Mouse (Mus musculus): Measurements from ENCODE around the gene Gpd1. TPM values are rescaled to one million over a fixed set of nuclear protein-coding genes. Genes with fewer than 3 reads are reported as not detected.

Gpd1 gene
- polyA plus RNA-seq (2012; rRNA removed): 3.4 and 4.5 TPM in 2 replicates

DNA sequence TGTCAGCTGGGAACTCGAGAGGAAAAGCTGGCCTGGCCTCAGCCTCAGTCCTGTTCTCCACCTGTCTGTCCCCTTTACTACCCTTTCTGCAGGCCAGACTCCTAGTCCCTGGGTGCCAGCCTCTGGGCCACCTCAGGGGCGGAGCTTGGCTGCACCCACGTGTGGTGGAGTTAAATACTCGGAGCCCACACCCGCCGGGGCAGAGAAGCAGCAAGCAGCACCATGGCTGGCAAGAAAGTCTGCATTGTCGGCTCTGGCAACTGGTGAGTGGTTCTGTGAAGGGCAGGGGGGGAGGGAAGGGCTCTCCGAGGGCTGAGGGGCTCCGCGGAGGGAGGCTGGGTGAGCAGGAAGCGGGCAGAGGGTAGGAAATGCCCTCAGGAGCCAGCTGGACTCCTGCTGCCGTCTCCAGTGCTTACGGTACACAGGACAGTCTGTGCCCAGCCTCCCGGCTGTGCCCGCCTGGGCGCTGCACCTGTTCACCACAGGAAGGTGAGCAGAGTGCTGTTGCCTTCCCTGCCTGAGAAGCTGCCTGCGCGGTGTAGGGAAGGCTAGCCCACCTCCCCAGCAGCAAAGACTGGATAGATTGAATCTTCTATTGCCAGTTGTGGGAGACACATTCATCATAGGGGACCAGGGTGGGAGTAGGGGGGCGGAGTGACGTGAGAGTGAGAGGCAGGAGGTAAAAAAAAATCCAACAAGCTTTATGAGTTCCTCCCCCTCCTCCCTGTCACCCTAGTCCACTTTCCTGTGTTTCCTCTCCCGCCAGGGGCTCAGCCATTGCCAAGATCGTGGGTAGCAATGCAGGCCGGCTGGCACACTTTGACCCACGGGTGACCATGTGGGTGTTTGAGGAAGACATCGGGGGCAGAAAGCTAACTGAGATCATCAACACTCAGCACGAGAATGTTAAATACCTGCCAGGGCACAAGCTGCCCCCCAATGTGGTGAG is at the start of gene Gpd1:
TSS of gene Gpd1 (plus strand) at position 130 of the 949 bp plus-strand sequence.
- TF ChIP-seq POLR2A (IDR thresholded peaks at IDR 0.05; ENCODE audit: borderline replicate concordance, extremely low read depth, insufficient read depth, insufficient read length, poor library complexity, severe bottlenecking): no peak
- TF ChIP-seq CTCF (IDR thresholded peaks at IDR 0.05; ENCODE audit: borderline replicate concordance, extremely low read depth, insufficient read depth, insufficient read length): no peak
- DNase-seq (ENCODE audit: low read depth): peak; percentile 64

DNA sequence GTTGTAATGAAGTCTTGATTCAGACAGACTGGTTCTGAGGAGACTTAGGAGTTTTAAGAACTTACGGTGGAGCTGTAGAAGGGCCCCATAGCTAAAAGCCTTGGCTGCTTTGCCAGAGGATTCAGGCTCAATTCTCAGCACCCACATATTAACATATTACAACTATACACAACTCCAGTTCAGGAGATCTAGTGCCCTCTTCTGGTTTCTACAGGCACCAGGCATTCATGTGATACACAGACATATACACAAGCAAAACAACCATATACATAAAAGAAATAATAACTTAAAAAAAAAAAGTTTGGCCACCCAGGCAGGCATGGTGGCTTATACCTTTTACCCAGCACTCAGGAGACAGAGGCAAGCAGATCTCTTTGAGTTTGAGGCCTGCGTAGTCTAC is 49.8 kb upstream of the Gpd1 start:
- no peak for TF ChIP-seq CTCF (IDR thresholded peaks at IDR 0.05; ENCODE audit: borderline replicate concordance, extremely low read depth, insufficient read depth, insufficient read length)
- TF ChIP-seq POLR2A (IDR thresholded peaks at IDR 0.05; ENCODE audit: borderline replicate concordance, extremely low read depth, insufficient read depth, insufficient read length, poor library complexity, severe bottlenecking): no peak
- DNase-seq (ENCODE audit: low read depth): no peak

DNA sequence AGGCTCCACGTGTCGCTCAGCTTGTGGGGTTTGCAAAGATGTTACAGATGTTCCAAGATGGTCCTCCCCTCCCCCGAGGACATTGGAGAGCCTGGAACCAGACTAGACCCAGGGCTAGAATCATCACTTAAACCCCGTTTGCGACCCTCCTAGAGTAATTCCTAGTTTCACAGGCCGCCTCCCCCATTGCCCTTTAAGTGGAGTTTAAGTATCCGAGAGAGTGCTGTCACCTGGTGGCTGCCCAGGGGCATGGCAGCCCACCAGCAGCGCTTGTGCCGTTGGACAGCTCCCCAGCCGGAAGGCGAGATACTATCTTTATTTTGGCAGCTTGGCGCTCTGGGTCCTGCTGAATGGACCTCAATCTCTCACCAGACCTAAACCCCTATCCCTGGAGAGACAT is 48.4 kb upstream of the Gpd1 start:
- no peak for TF ChIP-seq POLR2A (IDR thresholded peaks at IDR 0.05; ENCODE audit: borderline replicate concordance, extremely low read depth, insufficient read depth, insufficient read length, poor library complexity, severe bottlenecking)
- TF ChIP-seq CTCF (IDR thresholded peaks at IDR 0.05; ENCODE audit: borderline replicate concordance, extremely low read depth, insufficient read depth, insufficient read length): peak; percentile 96
- peak; percentile 88 for DNase-seq (ENCODE audit: low read depth)

DNA sequence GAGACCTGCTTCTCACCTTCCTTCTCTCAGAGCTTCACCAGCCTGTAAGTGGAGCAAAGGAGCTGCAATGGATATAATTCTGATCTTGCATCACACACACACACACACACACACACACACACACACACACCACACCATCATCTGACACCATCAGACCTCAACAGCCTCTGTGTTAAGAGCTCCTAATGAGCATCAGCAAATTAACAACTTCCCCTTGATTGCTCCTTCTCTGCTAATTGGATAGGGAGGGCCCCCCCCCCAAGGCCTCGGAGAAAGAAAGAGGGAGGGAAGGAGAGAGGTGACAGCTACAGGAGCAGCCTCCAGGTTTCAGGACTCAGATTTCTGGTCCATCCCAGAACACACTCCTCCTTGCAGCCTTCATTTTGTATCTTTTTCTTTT is 47.9 kb upstream of the Gpd1 start:
- DNase-seq (ENCODE audit: low read depth): peak; percentile 83
- TF ChIP-seq CTCF (IDR thresholded peaks at IDR 0.05; ENCODE audit: borderline replicate concordance, extremely low read depth, insufficient read depth, insufficient read length) (no peak), POLR2A (IDR thresholded peaks at IDR 0.05; ENCODE audit: borderline replicate concordance, extremely low read depth, insufficient read depth, insufficient read length, poor library complexity, severe bottlenecking) (no peak)

DNA sequence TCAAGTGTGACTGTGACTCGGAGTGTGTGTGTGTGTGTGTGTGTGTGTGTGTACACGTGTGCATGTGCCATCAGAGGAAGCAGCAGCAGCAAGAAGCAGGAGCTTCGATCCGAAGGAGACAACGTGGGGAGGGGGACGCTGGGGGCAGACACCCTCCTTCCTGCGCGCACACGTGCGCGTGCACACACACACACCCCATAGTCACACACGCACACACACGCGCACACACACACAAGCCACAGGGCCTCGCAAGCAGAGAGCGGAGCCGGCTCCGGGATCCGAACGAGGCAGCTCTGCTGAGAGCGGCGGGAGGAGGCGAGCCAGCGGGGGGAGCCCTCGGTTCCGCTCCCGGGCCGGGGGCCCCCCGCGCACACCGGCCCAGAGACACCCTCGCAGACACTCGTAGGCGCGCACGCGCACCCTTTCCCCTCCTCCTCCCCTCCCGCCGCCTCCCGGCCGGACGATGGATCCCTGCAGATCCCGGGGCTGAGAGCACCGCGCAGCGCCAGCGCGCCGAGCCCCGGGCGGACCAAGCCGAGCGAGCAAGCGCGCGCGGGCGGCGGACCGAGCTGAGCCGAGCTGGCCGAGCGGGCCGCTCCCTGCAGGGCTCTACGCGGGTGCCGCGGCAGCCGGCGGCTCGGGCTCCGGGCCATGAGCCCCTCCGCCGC is 47.0 kb upstream of the Gpd1 start, which contains the start of gene Asic1:
TSS of gene Asic1 (plus strand) at position 215 of the 668 bp plus-strand sequence.
- DNase-seq (ENCODE audit: low read depth): peak; percentile 80
- no peak for TF ChIP-seq CTCF (IDR thresholded peaks at IDR 0.05; ENCODE audit: borderline replicate concordance, extremely low read depth, insufficient read depth, insufficient read length)
- 0 out of 2 replicates have a peak, but pooled peaks have one; percentile 34 for TF ChIP-seq POLR2A (IDR thresholded peaks at IDR 0.05; ENCODE audit: borderline replicate concordance, extremely low read depth, insufficient read depth, insufficient read length, poor library complexity, severe bottlenecking)

DNA sequence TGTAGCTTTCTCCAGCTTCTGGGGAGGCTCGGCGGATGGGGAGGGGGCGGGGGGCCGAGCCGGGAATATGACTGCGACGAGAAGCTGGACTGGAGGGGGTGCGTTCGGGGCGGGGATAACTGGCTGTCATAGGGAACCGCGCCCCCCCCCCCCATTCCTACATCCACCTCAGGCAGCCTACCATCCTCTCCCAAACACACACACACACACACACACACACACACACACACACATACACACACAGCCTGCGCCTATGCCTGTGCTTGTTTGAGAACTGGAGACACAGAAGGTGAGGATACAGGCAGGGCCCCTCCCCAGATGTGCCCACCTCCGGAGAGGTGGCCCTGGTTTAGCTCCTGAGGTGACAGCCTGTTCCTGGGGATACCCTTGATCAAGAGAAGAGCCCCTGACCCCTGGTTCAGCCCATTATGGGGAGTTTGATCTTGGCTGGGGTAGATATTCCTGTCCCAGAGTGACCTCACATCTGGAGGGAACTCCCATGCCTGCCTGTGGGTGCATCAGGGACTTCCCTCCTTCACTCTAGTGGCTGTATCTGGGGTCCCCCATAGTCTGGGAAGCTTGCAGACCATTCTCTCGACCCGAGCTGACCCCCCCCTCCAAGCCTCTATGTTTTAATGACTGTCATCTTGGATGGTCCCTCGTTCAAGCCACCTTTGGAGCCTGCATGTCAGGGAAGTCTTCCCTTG is 46.2 kb upstream of the Gpd1 start:
- TF ChIP-seq POLR2A (IDR thresholded peaks at IDR 0.05; ENCODE audit: borderline replicate concordance, extremely low read depth, insufficient read depth, insufficient read length, poor library complexity, severe bottlenecking) (no peak), CTCF (IDR thresholded peaks at IDR 0.05; ENCODE audit: borderline replicate concordance, extremely low read depth, insufficient read depth, insufficient read length) (no peak)
- peak; percentile 66 for DNase-seq (ENCODE audit: low read depth)

DNA sequence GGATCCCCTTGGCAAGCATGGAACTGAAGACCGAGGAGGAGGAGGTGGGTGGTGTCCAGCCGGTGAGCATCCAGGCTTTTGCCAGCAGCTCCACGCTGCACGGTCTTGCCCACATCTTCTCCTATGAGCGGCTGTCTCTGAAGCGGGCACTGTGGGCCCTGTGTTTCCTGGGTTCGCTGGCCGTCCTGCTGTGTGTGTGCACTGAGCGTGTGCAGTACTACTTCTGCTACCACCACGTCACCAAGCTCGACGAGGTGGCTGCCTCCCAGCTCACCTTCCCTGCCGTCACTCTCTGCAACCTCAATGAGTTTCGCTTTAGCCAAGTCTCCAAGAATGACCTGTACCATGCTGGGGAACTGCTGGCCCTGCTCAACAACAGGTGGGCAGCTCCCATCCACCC is 45.5 kb upstream of the Gpd1 start:
- no peak for TF ChIP-seq POLR2A (IDR thresholded peaks at IDR 0.05; ENCODE audit: borderline replicate concordance, extremely low read depth, insufficient read depth, insufficient read length, poor library complexity, severe bottlenecking)
- no peak for TF ChIP-seq CTCF (IDR thresholded peaks at IDR 0.05; ENCODE audit: borderline replicate concordance, extremely low read depth, insufficient read depth, insufficient read length)
- DNase-seq (ENCODE audit: low read depth): no peak

DNA sequence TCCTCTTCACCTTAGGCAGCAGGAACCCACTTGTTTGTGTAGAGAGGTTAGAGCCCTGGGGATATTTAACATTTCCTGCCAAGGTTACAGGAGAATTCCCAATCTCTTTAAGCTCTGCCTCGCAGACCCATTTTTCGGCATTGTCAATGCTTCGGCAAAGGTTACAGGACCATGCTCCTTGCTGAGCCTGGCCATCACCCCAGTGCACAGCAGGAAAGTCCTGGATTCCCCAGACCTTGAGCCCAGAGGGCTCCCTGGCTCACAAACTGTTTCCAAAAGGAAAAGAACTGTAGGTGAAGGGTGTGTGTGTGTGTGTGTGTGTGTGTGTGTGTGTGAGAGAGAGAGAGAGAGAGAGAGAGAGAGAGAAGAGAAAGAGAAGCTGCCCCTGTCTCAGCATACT is 42.4 kb upstream of the Gpd1 start:
- DNase-seq (ENCODE audit: low read depth): no peak
- no peak for TF ChIP-seq CTCF (IDR thresholded peaks at IDR 0.05; ENCODE audit: borderline replicate concordance, extremely low read depth, insufficient read depth, insufficient read length)
- no peak for TF ChIP-seq POLR2A (IDR thresholded peaks at IDR 0.05; ENCODE audit: borderline replicate concordance, extremely low read depth, insufficient read depth, insufficient read length, poor library complexity, severe bottlenecking)

DNA sequence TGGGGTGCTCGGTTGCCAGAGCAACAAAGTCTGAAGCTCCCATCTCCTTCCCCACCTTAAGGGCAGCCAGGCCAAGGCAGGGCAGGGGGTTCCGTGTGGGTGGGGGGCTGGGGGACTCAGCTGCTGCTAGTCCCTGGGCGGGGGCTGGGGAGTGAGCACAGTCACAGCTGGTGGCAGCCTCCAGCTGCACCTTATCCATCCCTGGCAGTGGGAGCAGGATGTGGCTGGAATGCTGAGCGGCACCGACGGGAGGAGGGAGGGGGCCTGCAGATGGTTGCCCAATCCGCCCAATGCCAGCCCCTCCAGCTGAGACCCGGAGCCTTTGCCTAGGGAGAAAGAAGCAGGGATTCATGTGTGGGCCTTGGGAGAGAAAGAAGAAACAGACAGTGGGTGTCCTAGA is 40.2 kb upstream of the Gpd1 start:
- DNase-seq (ENCODE audit: low read depth): peak; percentile 85
- TF ChIP-seq POLR2A (IDR thresholded peaks at IDR 0.05; ENCODE audit: borderline replicate concordance, extremely low read depth, insufficient read depth, insufficient read length, poor library complexity, severe bottlenecking) (no peak), CTCF (IDR thresholded peaks at IDR 0.05; ENCODE audit: borderline replicate concordance, extremely low read depth, insufficient read depth, insufficient read length) (no peak)

DNA sequence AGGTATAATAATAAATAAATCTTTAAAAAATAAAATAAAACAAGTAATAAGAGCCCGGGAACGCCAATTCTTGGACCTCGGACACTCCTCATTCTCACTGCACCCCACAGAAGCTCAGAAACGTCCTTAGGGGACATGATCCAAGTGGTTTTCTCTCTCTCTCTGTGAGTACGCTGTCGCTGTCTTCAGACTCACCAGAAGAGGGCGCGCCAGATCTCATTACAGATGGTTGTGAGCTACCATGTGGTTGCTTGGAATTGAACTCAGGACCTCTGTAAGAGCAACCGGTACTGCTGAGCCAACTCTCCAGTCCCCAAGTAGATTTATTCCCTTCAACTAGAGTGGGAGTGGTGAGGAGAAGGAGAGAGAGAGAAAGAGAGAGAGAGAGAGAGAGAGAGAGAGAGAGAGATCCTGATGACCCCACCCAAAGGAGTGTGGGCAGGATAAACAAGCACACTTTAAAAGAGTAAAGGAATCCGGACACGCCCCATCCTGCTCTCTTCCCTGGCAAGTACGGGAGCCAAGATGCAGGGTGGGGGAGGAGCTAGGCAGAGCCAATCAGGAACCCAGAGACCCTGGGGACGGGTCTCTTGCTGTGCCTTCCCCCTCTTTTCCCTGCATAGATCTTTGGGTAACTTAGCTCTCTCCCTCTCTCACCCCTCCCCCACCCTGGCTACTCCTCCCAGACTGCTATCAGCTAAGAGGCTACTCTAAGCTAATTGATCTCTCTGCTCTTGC is 39.1 kb upstream of the Gpd1 start:
- no peak for TF ChIP-seq POLR2A (IDR thresholded peaks at IDR 0.05; ENCODE audit: borderline replicate concordance, extremely low read depth, insufficient read depth, insufficient read length, poor library complexity, severe bottlenecking)
- peak; percentile 38; the same call in 1 of the 2 replicates for TF ChIP-seq CTCF (IDR thresholded peaks at IDR 0.05; ENCODE audit: borderline replicate concordance, extremely low read depth, insufficient read depth, insufficient read length)
- DNase-seq (ENCODE audit: low read depth): no peak

All from brain, embryonic 14.5 days (tissue).